Mouse (Mus musculus) heart, postnatal 25 days (tissue): ENCODE measurements around the gene D630003M21Rik. TPM values are rescaled to one million over a fixed set of nuclear protein-coding genes. Genes with fewer than 3 reads are reported as not detected.

Experiments
- DNase-seq: peaks from one replicate; pipeline ENCODE4 v3.0.0; 2022; ENCODE audit warnings: low spot score
- intact Hi-C: fragments of 180-260 bp; cut with DNase I; formaldehyde crosslinking; loops from one replicate; pipeline ENCODE4 v1.15.1; 2025
- total RNA-seq, 2 experiments: library from RNA; stranded (reverse); gene quantifications; 2 replicates each; pipeline ENCODE4 v1.2.3; 2021

The D630003M21Rik gene
- total RNA-seq, 2 experiments from 2014 or later: 6.3 to 8.0 TPM

- intact Hi-C loops: no loop called here
- no peak for DNase-seq
Measured at GRCm38 (mm10) chr2:158174958-158175357, 54.1 kb downstream of the D630003M21Rik start.

GRCm38 (mm10) chr2:158174438-158174837 is 54.6 kb downstream of the D630003M21Rik start:
- no peak for DNase-seq
- intact Hi-C loops: no loop called here

DNA sequence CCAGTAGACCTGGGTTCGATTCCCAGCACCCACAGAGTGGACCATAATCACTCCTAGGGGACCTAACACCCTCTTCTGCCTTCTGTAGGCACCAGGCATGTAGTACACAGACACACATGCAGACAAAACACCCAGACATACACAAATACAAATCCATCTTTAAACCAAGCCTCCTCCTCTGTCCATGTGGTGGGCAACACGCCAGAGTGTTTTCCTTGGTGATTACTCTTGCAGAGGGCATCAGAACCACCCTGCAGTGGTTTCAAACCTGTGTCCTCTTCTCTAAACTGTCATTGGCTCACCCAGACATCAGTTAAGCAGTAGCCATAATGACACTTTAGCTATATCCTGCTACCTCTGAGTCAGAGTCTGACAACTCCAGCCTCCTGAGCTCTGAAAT is 58.6 kb downstream of the D630003M21Rik start:
- intact Hi-C loops: no loop called here
- no peak for DNase-seq

GRCm38 (mm10) chr2:158169771-158170170 is 59.3 kb downstream of the D630003M21Rik start:
- intact Hi-C loops: no loop called here
- DNase-seq: no peak

- intact Hi-C loops: no loop called here
- DNase-seq: no peak
Measured at GRCm38 (mm10) chr2:158169351-158169750, 59.7 kb downstream of the D630003M21Rik start.

- no peak for DNase-seq
- intact Hi-C loops: no loop called here
Measured at GRCm38 (mm10) chr2:158168741-158169211, 60.2 kb downstream of the D630003M21Rik start.

DNA sequence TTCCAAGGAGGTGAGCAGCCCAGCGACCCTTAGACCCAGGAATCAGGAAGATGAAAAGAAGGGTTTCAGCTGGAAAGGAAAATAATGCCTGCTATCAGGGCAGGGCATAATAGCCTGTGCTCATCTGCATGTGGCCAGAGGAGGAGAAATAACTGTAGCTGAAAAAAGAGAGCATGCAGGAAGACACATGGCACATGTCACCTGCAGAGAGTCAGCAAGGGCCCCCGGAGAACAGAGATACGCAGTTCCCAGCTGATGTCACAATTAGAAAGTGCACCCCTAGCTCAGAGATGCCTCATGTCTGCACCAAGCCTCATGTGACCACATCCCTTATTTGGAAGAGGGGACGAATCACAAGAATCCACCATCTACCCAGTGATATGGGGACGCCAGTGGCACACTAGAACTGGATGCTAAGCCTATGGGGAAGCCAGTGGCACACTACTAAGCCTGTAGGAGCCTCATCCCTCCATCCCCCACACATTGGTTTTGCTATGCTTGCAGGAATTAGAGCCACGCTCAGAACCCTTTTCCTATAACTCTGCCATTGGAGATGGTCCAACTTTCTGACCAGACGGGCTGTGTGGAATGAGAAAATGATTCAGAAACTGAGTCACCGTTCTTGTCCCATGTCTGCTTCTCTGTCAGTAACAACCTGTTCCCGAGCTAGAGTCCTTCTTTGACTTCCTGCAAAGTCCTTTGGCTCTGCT is 61.4 kb downstream of the D630003M21Rik start:
- DNase-seq: no peak
- intact Hi-C loops: no loop called here

GRCm38 (mm10) chr2:158166628-158167027 is 62.4 kb downstream of the D630003M21Rik start:
- intact Hi-C loops: no loop called here
- no peak for DNase-seq

GRCm38 (mm10) chr2:158165776-158166175 is 63.2 kb downstream of the D630003M21Rik start:
- DNase-seq: no peak
- intact Hi-C loops: no loop called here

GRCm38 (mm10) chr2:158163034-158163433 is 66.0 kb downstream of the D630003M21Rik start:
- intact Hi-C loops: no loop called here

DNA sequence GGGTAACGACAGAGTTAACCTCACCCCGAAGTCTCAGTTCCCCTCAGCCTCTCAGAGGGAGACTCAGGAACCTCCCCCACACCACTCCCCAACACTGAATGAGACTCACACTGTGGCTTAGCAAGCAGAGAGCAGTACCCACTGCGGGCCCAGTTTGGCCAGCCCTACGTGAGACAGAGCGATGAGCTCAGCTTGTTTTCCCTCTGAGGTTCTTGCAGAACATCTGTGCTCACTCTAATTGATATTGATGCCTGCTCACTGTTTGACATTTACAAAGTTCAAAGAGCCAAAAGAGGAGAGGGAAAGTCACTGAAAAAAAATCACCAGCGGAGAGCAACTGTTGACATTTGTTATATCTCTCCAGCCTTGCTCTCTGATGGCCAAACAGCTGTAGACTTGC is 67.3 kb downstream of the D630003M21Rik start:
- DNase-seq: no peak
- intact Hi-C loops: no loop called here

More at GRCm38 (mm10) chr2:158163034-158163433, 66.0 kb downstream of the D630003M21Rik start:
- no peak for DNase-seq

GRCm38 (mm10) chr2:158159376-158160235 is 69.4 kb downstream of the D630003M21Rik start:
- intact Hi-C loops: no loop called here
- no peak for DNase-seq

DNA sequence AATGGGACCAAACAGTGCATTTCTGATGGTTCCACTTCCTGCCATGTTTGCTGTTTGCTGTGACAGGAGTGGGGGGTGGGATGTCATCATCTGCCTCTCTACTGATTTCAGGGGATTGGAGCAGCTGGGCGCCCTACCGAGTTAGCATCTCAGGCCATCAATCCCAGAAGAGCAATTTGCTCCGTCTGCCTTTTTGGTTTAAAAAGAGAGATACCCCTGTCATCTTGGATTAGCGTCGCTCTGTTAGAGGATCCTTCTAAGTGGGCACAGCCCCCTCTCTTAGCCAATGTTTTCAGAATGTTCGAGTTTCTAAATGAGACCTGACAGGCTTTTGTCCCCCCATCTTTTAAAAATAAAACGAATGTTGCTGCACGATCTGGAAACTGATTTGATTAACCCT is 71.4 kb downstream of the D630003M21Rik start:
- no peak for DNase-seq
- intact Hi-C loops: no loop called here

DNA sequence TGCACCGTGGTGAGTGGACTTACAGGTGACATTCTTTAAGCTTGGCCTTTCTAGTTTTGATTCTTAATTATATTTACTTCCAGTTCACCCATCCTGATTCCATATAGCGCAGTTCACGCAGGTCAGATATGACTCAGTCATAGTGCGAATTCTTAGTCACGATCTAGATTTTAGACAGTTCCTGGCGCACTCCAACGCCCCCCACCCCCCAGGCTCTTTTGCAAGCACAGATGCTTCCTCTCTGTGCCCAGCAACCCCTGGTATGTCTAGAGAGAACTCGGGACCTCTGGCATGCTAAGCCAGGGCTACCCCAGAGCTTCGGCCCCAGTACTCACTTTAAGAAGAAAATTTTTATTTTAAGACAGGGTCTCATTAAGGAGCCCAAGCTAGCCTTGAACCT is 72.5 kb downstream of the D630003M21Rik start:
- DNase-seq: no peak
- intact Hi-C loops: no loop called here

DNA sequence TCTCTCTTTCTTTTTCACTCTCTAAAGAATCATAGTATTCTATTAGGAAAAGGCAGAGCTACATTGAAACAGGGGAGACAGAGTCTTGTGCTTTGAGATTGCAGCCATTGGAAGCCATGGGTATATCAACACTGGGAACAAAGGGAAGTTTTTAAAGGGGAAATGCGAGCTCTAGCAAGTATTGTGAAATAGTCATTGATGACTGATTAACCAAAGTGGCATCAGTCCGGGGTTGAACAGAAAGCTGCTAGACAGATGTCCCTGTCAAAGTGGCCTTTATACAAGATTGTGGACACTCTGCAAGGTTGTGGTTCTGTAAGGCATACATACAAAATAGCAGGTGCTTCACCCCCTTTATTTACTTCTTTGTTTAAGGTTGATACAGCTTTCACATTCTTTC is 73.4 kb downstream of the D630003M21Rik start:
- DNase-seq: no peak
- intact Hi-C loops: no loop called here

- intact Hi-C loops: no loop called here
Measured at GRCm38 (mm10) chr2:158155101-158155500, 73.9 kb downstream of the D630003M21Rik start.

DNA sequence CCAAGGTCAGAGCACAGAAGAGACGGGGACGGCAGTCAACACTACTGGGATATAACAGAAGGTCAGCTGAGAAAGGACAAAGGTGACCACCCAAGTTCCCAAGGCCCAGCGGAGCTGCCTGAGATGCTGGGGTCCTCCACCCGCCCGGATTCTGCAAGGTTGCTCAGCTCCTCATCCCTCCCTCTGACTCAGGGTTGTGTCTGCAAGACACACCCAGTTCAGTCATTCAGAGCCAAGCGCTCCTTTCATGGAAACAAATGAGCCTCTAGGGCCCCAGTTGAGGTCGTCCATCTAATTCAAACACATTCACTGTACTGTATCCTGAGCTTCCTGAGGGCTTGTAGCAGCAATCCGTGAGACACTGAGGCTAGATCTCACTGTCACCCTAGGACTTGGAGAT is 74.4 kb downstream of the D630003M21Rik start:
- intact Hi-C loops: no loop called here
- DNase-seq: no peak

More at GRCm38 (mm10) chr2:158155101-158155500, 73.9 kb downstream of the D630003M21Rik start:
- no peak for DNase-seq

GRCm38 (mm10) chr2:158153728-158154343 is 75.2 kb downstream of the D630003M21Rik start:
- DNase-seq: no peak
- intact Hi-C loops: no loop called here

GRCm38 (mm10) chr2:158152685-158153309 is 76.2 kb downstream of the D630003M21Rik start:
- intact Hi-C loops: no loop called here
- no peak for DNase-seq

DNA sequence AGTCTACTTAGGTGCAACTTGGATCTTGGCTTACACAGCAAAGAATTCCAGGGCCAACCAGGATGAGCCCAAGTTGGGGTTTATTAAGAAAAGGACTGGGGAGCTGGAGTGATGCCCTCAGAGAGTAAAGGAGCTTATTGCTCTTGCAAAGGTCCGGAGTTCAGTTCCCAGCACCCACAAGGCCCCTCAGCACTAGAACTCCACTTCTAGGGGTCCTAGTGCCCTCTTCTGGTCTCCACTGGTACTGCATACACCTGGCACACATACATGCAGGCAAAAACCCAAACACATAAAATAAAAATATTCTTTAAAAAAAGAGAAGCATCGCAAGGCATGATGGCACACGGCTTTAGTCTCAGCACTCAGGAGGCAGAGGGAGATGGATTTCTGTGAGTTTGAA is 77.9 kb downstream of the D630003M21Rik start:
- intact Hi-C loops: no loop called here
- no peak for DNase-seq
